Mouse (Mus musculus) lung, adult 2 months (tissue): Measurements from ENCODE around the gene Desi2. TPM values are rescaled to one million over a fixed set of nuclear protein-coding genes. Genes with fewer than 3 reads are reported as not detected.
A peak's percentile ranks its signal among the peaks of the same experiment; 100 is the strongest.
"Not testable (repeated sequence)": the region's sequence is repeated elsewhere in the genome, so short reads cannot be mapped to it uniquely, and the experiment has no call there.

Experiments used
- DNase-seq: peaks from one replicate; pipeline ENCODE4 v3.0.0; 2022
- H3K4me1 ChIP-seq: fragments of 200-500 bp; 2 replicates; pipeline ENCODE4 v1.6.1; 2011; ENCODE audit warnings: low read length; ENCODE audit not compliant: control insufficient read depth, insufficient read depth
- H3K4me3 ChIP-seq: fragments of 200-500 bp; replicated peaks from 2 replicates; pipeline ENCODE3; 2011; ENCODE audit warnings: low read depth, mild to moderate bottlenecking, control low read depth, low read length; ENCODE audit errors: extremely low read depth
- CTCF ChIP-seq: fragments of 200-500 bp; IDR thresholded peaks from 2 replicates; pipeline ENCODE4 v1.5.1; 2011; ENCODE audit warnings: mild to moderate bottlenecking, low read length, control low read depth; ENCODE audit not compliant: insufficient read depth
- POLR2A ChIP-seq: fragments of 200-500 bp; IDR thresholded peaks from 2 replicates; pipeline ENCODE4 v1.6.1; 2011; ENCODE audit warnings: low read depth, mild to moderate bottlenecking, control low read depth, low read length, borderline replicate concordance; ENCODE audit errors: extremely low read depth
- WGBS: fragments of 180-500 bp; shearing (Covaris S2); methylation state at CpG from one replicate; pipeline ENCODE4 v1.1.7; 2018; 5-methylcytosine and 5-hydroxymethylcytosine counted together
- polyA plus RNA-seq: library from polyadenylated mRNA; depleted of rRNA; stranded (reverse); fragments of >200 nt; gene quantifications from 2 replicates; pipeline ENCODE4 v1.2.3, GENCODE M21; 2012; rRNA removed

The Desi2 gene
- polyA plus RNA-seq, result 7.3 TPM in 2 replicates

GRCm38 (mm10) chr1:178187216-178187791, at the start of gene Desi2:
Gene Desi2, plus strand, starts transcription at chr1:178187417.
- peak; percentile 61; the same call in 1 of the 2 replicates for TF ChIP-seq POLR2A
- under 1% methylated on average over 37 of the region's 37 CpGs for whole genome bisulfite sequencing
- DNase-seq, result peak; percentile 91
- H3K4me3 ChIP-seq, result peak within 1 kb of the TSS; percentile 62
- not testable (repeated sequence) for H3K4me1 ChIP-seq

- DNase-seq, H3K4me1 ChIP-seq, H3K4me3 ChIP-seq: not testable (repeated sequence)
- WGBS, result 10% methylated on average over 2 of the region's 2 CpGs
- 0 out of 2 replicates have a peak, but pooled peaks have one; percentile 12 for TF ChIP-seq CTCF
These were observed 40.7 kb upstream of the Desi2 start for GRCm38 (mm10) chr1:178146513-178146912.

- WGBS, result 41% methylated on average over 4 of the region's 4 CpGs
- not testable (repeated sequence) for DNase-seq, H3K4me3 ChIP-seq
These were observed 40.3 kb upstream of the Desi2 start for GRCm38 (mm10) chr1:178146915-178147314.

GRCm38 (mm10) chr1:178182251-178182650, 5.0 kb upstream of the Desi2 start:
- no peak overlapping the region for H3K4me3 ChIP-seq
- DNase-seq, result no peak
- WGBS, result 91% methylated on average over 2 of the region's 2 CpGs
- no peaks in the 10 kb centered on the region for H3K4me1 ChIP-seq
- no peak for TF ChIP-seq POLR2A
- no peak for TF ChIP-seq CTCF

More at GRCm38 (mm10) chr1:178146915-178147314, 40.3 kb upstream of the Desi2 start:
- H3K4me1 ChIP-seq, result not testable (repeated sequence)

GRCm38 (mm10) chr1:178185591-178185990, 1.6 kb upstream of the Desi2 start:
- peaks cover 5% of the 10 kb centered on the region for H3K4me1 ChIP-seq
- no peak for TF ChIP-seq POLR2A
- TF ChIP-seq CTCF, result no peak
- DNase-seq, result no peak
- H3K4me3 ChIP-seq, result no peak overlapping the region

- not testable (repeated sequence) for H3K4me1 ChIP-seq, DNase-seq
- under 1% methylated on average over 27 of the region's 38 CpGs for WGBS
- peak overlapping the region; percentile 62 for H3K4me3 ChIP-seq
These were observed 593 bp downstream of the Desi2 start for GRCm38 (mm10) chr1:178187810-178188209.

GRCm38 (mm10) chr1:178188386-178188785, 1.2 kb downstream of the Desi2 start:
- Histone ChIP-seq H3K4me3 (peak overlapping the region; percentile 28), H3K4me1 (peaks cover 5% of the 10 kb centered on the region)
- TF ChIP-seq CTCF (no peak), POLR2A (no peak)
- peak; percentile 32 for DNase-seq
- WGBS, result 7% methylated on average over 13 of the region's 13 CpGs

- Histone ChIP-seq H3K4me3 (no peak overlapping the region), H3K4me1 (peaks cover 4% of the 10 kb centered on the region)
- DNase-seq, result no peak
- TF ChIP-seq POLR2A (no peak), CTCF (no peak)
- 48% methylated on average over 10 of the region's 10 CpGs for WGBS
These were observed 18.6 kb downstream of the Desi2 start for GRCm38 (mm10) chr1:178205701-178206325.

- not testable (repeated sequence) for DNase-seq, H3K4me3 ChIP-seq
- whole genome bisulfite sequencing, result 90% methylated on average over 4 of the region's 4 CpGs
These were observed 20.6 kb downstream of the Desi2 start for GRCm38 (mm10) chr1:178207856-178208255.

GRCm38 (mm10) chr1:178209966-178210365, 22.7 kb downstream of the Desi2 start:
- no peak for TF ChIP-seq CTCF
- no peak for TF ChIP-seq POLR2A
- Histone ChIP-seq H3K4me3 (no peak overlapping the region), H3K4me1 (peaks cover 4% of the 10 kb centered on the region)
- peak; percentile 49 for DNase-seq

More at GRCm38 (mm10) chr1:178207856-178208255, 20.6 kb downstream of the Desi2 start:
- not testable (repeated sequence) for H3K4me1 ChIP-seq
